Mouse (Mus musculus): ENCODE data around the gene Gp1ba. TPM values are rescaled to one million over a fixed set of nuclear protein-coding genes. Genes with fewer than 3 reads are reported as not detected.

The Gp1ba gene
- polyA plus RNA-seq, 1 experiment: 0.01 TPM

GRCm38 (mm10) chr11:70628431-70628830, 10.5 kb upstream of the Gp1ba start:
- DNase-seq (ENCODE audit: low spot score): no peak

GRCm38 (mm10) chr11:70629557-70629956, 9.4 kb upstream of the Gp1ba start:
- no peak for DNase-seq (ENCODE audit: low spot score)

- DNase-seq (ENCODE audit: low spot score): no peak
Observed at GRCm38 (mm10) chr11:70630129-70630528, 8.8 kb upstream of the Gp1ba start.

- no peak for DNase-seq (ENCODE audit: low spot score)
Observed at GRCm38 (mm10) chr11:70635601-70636000, 3.3 kb upstream of the Gp1ba start.

GRCm38 (mm10) chr11:70637764-70638163, 1.2 kb upstream of the Gp1ba start:
- DNase-seq (ENCODE audit: low spot score): no peak

GRCm38 (mm10) chr11:70638293-70638692, 629 bp upstream of the Gp1ba start:
- no peak for DNase-seq (ENCODE audit: low spot score)

- no peak for DNase-seq (ENCODE audit: low spot score)
Observed at GRCm38 (mm10) chr11:70639976-70640375, 1.1 kb downstream of the Gp1ba start.

GRCm38 (mm10) chr11:70641241-70641640, 2.3 kb downstream of the Gp1ba start:
- no peak for DNase-seq (ENCODE audit: low spot score)

- DNase-seq (ENCODE audit: low spot score): no peak
Observed at GRCm38 (mm10) chr11:70643051-70643450, 4.1 kb downstream of the Gp1ba start.

- DNase-seq (ENCODE audit: low spot score): no peak
Observed at GRCm38 (mm10) chr11:70644564-70645103, 5.7 kb downstream of the Gp1ba start.

- DNase-seq (ENCODE audit: low spot score): no peak
Observed at GRCm38 (mm10) chr11:70645461-70646258, 6.7 kb downstream of the Gp1ba start.

GRCm38 (mm10) chr11:70646259-70646555, 7.3 kb downstream of the Gp1ba start:
- DNase-seq (ENCODE audit: low spot score): no peak

GRCm38 (mm10) chr11:70646691-70647650, 8.0 kb downstream of the Gp1ba start, which contains the start of the genes Rnf167 and Slc25a11:
TSS of gene Rnf167 (plus strand) at chr11:70647235.
TSS of gene Slc25a11 (minus strand) at chr11:70647479.
- peak; percentile 85 for DNase-seq (ENCODE audit: low spot score)

GRCm38 (mm10) chr11:70647716-70648420, 8.9 kb downstream of the Gp1ba start:
- no peak for DNase-seq (ENCODE audit: low spot score)

GRCm38 (mm10) chr11:70648512-70648911, 9.6 kb downstream of the Gp1ba start:
- DNase-seq (ENCODE audit: low spot score): no peak

- DNase-seq (ENCODE audit: low spot score): no peak
Observed at GRCm38 (mm10) chr11:70649185-70649734, 10.3 kb downstream of the Gp1ba start.

GRCm38 (mm10) chr11:70650322-70651175, 11.6 kb downstream of the Gp1ba start:
- DNase-seq (ENCODE audit: low spot score): no peak

- no peak for DNase-seq (ENCODE audit: low spot score)
Observed at GRCm38 (mm10) chr11:70651391-70651790, 12.5 kb downstream of the Gp1ba start.

- no peak for DNase-seq (ENCODE audit: low spot score)
Observed at GRCm38 (mm10) chr11:70652029-70652883, 13.3 kb downstream of the Gp1ba start.
